10 mouse cellular contexts compared by ENCODE assay signal in genomic region chr8:11457981-11458836, GRCm38 (mm10). TPM values are rescaled to one million over a fixed set of nuclear protein-coding genes. Genes with fewer than 3 reads are reported as not detected.
DNase-seq lines count a peak whose midpoint lies in the region; ATAC-seq lines count a peak whose summit lies in the region.
"Had no signal": no experiment of that assay in that cellular context is flagged by ENCODE, and none has a peak within 500 bp of the region (broad histone marks: within the 10 kb centered on the region; RNA-seq: fewer than 3 reads in every experiment).

No protein-coding gene starts in this region.

- peaks cover 11% of the 10 kb centered on the region for H3K36me3 ChIP-seq in heart, embryonic 14.5 days (ENCODE audit: control insufficient read depth, insufficient read depth, low read length)
- no peaks in the 10 kb centered on the region for H3K36me3 ChIP-seq in heart, embryonic 11.5 days (ENCODE audit: control insufficient read depth, insufficient read depth, low read length)
- no peaks in the 10 kb centered on the region for H3K36me3 ChIP-seq in embryonic facial prominence, embryonic 12.5 days
- no peaks in the 10 kb centered on the region for H3K36me3 ChIP-seq in kidney, embryonic 16.5 days (ENCODE audit: insufficient read depth, low read length)
- 0 out of 2 replicates have a peak, but pooled peaks cover 6% of the 10 kb centered on the region for H3K36me3 ChIP-seq in macrophage (ENCODE audit: inconsistent target)
- no peaks in the 10 kb centered on the region for H3K36me3 ChIP-seq in hindbrain, embryonic 11.5 days (ENCODE audit: control insufficient read depth, insufficient read depth, low read length)

- H3K27ac ChIP-seq in heart, embryonic 14.5 days (replicated peaks in 1 of 2; ENCODE audit: control insufficient read depth in 1 of 2, insufficient read depth in 1 of 2, low read depth in 2 of 2, low read length in 2 of 2) = peak overlapping the region; percentile 43 to 66; a peak in 3 of 4 replicates
- H3K27ac ChIP-seq in heart, embryonic 11.5 days (ENCODE audit: low read depth, low read length) = no peak overlapping the region
- H3K27ac ChIP-seq in embryonic facial prominence, embryonic 12.5 days = 0 out of 2 replicates have a peak overlapping the region, but pooled peaks have one; percentile 47
- H3K27ac ChIP-seq in kidney, embryonic 16.5 days (ENCODE audit: low read length) = peak overlapping the region; percentile 89
- H3K27ac ChIP-seq in macrophage = 0 out of 2 replicates have a peak overlapping the region, but pooled peaks have one; percentile 7
- H3K27ac ChIP-seq in hindbrain, embryonic 11.5 days (ENCODE audit: low read depth, low read length) = no peak overlapping the region
- H3K27ac ChIP-seq: hindbrain, embryonic 14.5 days had no signal

- no peaks in the 10 kb centered on the region for H3K9me3 ChIP-seq in heart, embryonic 14.5 days (ENCODE audit: control insufficient read depth, low read length)
- no peaks in the 10 kb centered on the region for H3K9me3 ChIP-seq in heart, embryonic 11.5 days (replicated peaks; ENCODE audit: control insufficient read depth, low read length)
- H3K9me3 ChIP-seq in embryonic facial prominence, embryonic 12.5 days = no peaks in the 10 kb centered on the region
- no peaks in the 10 kb centered on the region for H3K9me3 ChIP-seq in kidney, embryonic 16.5 days (ENCODE audit: low read length)
- no peaks in the 10 kb centered on the region for H3K9me3 ChIP-seq in hindbrain, embryonic 11.5 days (ENCODE audit: control insufficient read depth, low read length)

- H3K79me2 ChIP-seq in macrophage (ENCODE audit: inconsistent target) = peaks cover 99% of the 10 kb centered on the region

- no peak for ATAC-seq in heart, embryonic 14.5 days (ENCODE audit: insufficient number of reproducible peaks, insufficient read depth, low FRiP score, low read depth)
- no peak for ATAC-seq in heart, embryonic 11.5 days (replicated peaks; ENCODE audit: insufficient number of reproducible peaks, low FRiP score, low TSS enrichment)
- no peak for ATAC-seq in embryonic facial prominence, embryonic 12.5 days (ENCODE audit: insufficient number of reproducible peaks, insufficient read depth, low FRiP score, low TSS enrichment)
- peak; percentile 55 for ATAC-seq in kidney, embryonic 16.5 days (ENCODE audit: low FRiP score, low TSS enrichment)
- no peak for ATAC-seq in hindbrain, embryonic 11.5 days (ENCODE audit: low FRiP score)

- WGBS in heart, embryonic 14.5 days = 34% methylated on average over 11 of the region's 12 CpGs
- 40% methylated on average over 11 of the region's 12 CpGs for WGBS in heart, embryonic 11.5 days (ENCODE audit: insufficient replicate concordance)
- WGBS in embryonic facial prominence, embryonic 12.5 days = 33% methylated on average over 12 of the region's 12 CpGs
- 22% methylated on average over 12 of the region's 12 CpGs for WGBS in kidney, embryonic 16.5 days
- 65% methylated on average over 11 of the region's 12 CpGs for WGBS in macrophage (ENCODE audit: missing documents)
- WGBS in hindbrain, embryonic 11.5 days = 50% methylated on average over 12 of the region's 12 CpGs

- no peak overlapping the region for H3K4me3 ChIP-seq in heart, embryonic 14.5 days (ENCODE audit: control insufficient read depth in 1 of 2, insufficient read depth in 1 of 2, low read depth in 1 of 2, low read length in 2 of 2)
- H3K4me3 ChIP-seq in heart, embryonic 11.5 days (ENCODE audit: low read depth, low read length) = no peak overlapping the region
- H3K4me3 ChIP-seq in embryonic facial prominence, embryonic 12.5 days = no peak overlapping the region
- no peak overlapping the region for H3K4me3 ChIP-seq in kidney, embryonic 16.5 days (ENCODE audit: low read length)
- no peak overlapping the region for H3K4me3 ChIP-seq in macrophage (ENCODE audit: inconsistent target)
- H3K4me3 ChIP-seq in hindbrain, embryonic 11.5 days (ENCODE audit: low read depth, low read length) = no peak overlapping the region

- H3K4me2 ChIP-seq in heart, embryonic 14.5 days (ENCODE audit: low read length) = no peak overlapping the region
- no peak overlapping the region for H3K4me2 ChIP-seq in heart, embryonic 11.5 days
- H3K4me2 ChIP-seq in embryonic facial prominence, embryonic 12.5 days (replicated peaks) = no peak overlapping the region
- 0 out of 2 replicates have a peak overlapping the region, but pooled peaks have one; percentile 10 for H3K4me2 ChIP-seq in kidney, embryonic 16.5 days (replicated peaks; ENCODE audit: low read depth, low read length)
- no peak overlapping the region for H3K4me2 ChIP-seq in hindbrain, embryonic 11.5 days (replicated peaks; ENCODE audit: low read depth, low read length)
- H3K4me2 ChIP-seq: hindbrain, embryonic 14.5 days had no signal

- H3K9ac ChIP-seq in heart, embryonic 14.5 days (ENCODE audit: low read length) = no peak overlapping the region
- no peak overlapping the region for H3K9ac ChIP-seq in heart, embryonic 11.5 days (ENCODE audit: low read depth, low read length)
- no peak overlapping the region for H3K9ac ChIP-seq in embryonic facial prominence, embryonic 12.5 days
- H3K9ac ChIP-seq in kidney, embryonic 16.5 days (replicated peaks; ENCODE audit: low read length) = peak overlapping the region; percentile 1; the same call in 1 of the 2 replicates
- H3K9ac ChIP-seq in hindbrain, embryonic 11.5 days (ENCODE audit: low read depth, low read length) = no peak overlapping the region
- H3K9ac ChIP-seq: hindbrain, embryonic 14.5 days had no signal

- H3K27me3 ChIP-seq in heart, embryonic 14.5 days (ENCODE audit: control insufficient read depth, insufficient read depth, low read length) = no peaks in the 10 kb centered on the region
- H3K27me3 ChIP-seq in heart, embryonic 11.5 days (ENCODE audit: control insufficient read depth, insufficient read depth, low read length) = no peaks in the 10 kb centered on the region
- H3K27me3 ChIP-seq in embryonic facial prominence, embryonic 12.5 days = 0 out of 2 replicates have a peak, but pooled peaks cover 6% of the 10 kb centered on the region
- H3K27me3 ChIP-seq in kidney, embryonic 16.5 days (ENCODE audit: insufficient read depth, low read length) = no peaks in the 10 kb centered on the region
- H3K27me3 ChIP-seq in hindbrain, embryonic 11.5 days (ENCODE audit: control insufficient read depth, insufficient read depth, low read length) = no peaks in the 10 kb centered on the region
- H3K27me3 ChIP-seq: Patski had no signal

- peaks cover 23 to 49% of the 10 kb centered on the region in 2 experiments for H3K4me1 ChIP-seq in heart, embryonic 14.5 days (ENCODE audit: control insufficient read depth in 2 of 2, insufficient read depth in 2 of 2, low read length in 2 of 2)
- H3K4me1 ChIP-seq in heart, embryonic 11.5 days (ENCODE audit: control insufficient read depth, insufficient read depth, low read length) = peaks cover 36% of the 10 kb centered on the region
- peaks cover 32% of the 10 kb centered on the region for H3K4me1 ChIP-seq in embryonic facial prominence, embryonic 12.5 days
- peaks cover 37% of the 10 kb centered on the region for H3K4me1 ChIP-seq in kidney, embryonic 16.5 days (ENCODE audit: insufficient read depth, low read length)
- H3K4me1 ChIP-seq in hindbrain, embryonic 11.5 days (replicated peaks; ENCODE audit: control insufficient read depth, insufficient read depth, low read length) = no peaks in the 10 kb centered on the region; the same call in 1 of the 2 replicates

- no peak for DNase-seq in T-cell, adult 2 months (ENCODE audit: low spot score)
- DNase-seq in neural tube, embryonic 10.5 days (ENCODE audit: extremely low spot score, low spot score) = no peak
- DNase-seq in hindbrain, embryonic 11.5 days (ENCODE audit: low spot score) = no peak

RNA-seq across cellular contexts. Expression of gene Rab20, which starts 20.3 kb away (rescaled TPM):
- polyA plus RNA-seq in heart, embryonic 14.5 days (2014; fragmentation: Nextera tagmentation; extraction: Ambion mirVana) = 39.3 and 39.7 TPM in 2 replicates
- polyA plus RNA-seq in heart, embryonic 11.5 days (2014; fragmentation: Nextera tagmentation; extraction: Ambion mirVana) = 20.9 and 25.4 TPM in 2 replicates
- polyA plus RNA-seq in embryonic facial prominence, embryonic 12.5 days (2016; fragmentation: Nextera tagmentation; extraction: Ambion mirVana) = 1.1 and 1.2 TPM in 2 replicates
- polyA plus RNA-seq in kidney, embryonic 16.5 days (2015; fragmentation: Nextera tagmentation; extraction: Ambion mirVana) = 30.6 and 37.3 TPM in 2 replicates
- total RNA-seq in macrophage (2018; cell fraction: chromatin; rRNA removed) = 100 to 1,000 TPM in 16 of 26 experiments, 10 to 100 TPM in 10; 27.6 to 226 (median 130) TPM
- total RNA-seq in macrophage (2018; cell fraction: cytosol; rRNA removed) = 100 to 1,000 TPM in 15 of 26 experiments, 10 to 100 TPM in 11; 37.4 to 240 (median 123) TPM
- total RNA-seq in macrophage (2018; cell fraction: nucleus; rRNA removed) = 100 to 1,000 TPM in 19 of 26 experiments, 10 to 100 TPM in 7; 23.3 to 210 (median 160) TPM
- polyA plus RNA-seq in macrophage (2018) = 31.9 to 52.1 TPM (median 35.7 TPM) in 3 replicates
- 0.83 and 1.3 TPM in 2 replicates for polyA plus RNA-seq in hindbrain, embryonic 11.5 days (2014; fragmentation: Nextera tagmentation; extraction: Ambion mirVana)

RNA-seq across cellular contexts. Expression of gene Naxd, which starts 39.1 kb away (rescaled TPM):
- polyA plus RNA-seq in heart, embryonic 14.5 days (2014; fragmentation: Nextera tagmentation; extraction: Ambion mirVana) = 74.5 and 82.8 TPM in 2 replicates
- polyA plus RNA-seq in heart, embryonic 11.5 days (2014; fragmentation: Nextera tagmentation; extraction: Ambion mirVana) = 72.0 and 75.8 TPM in 2 replicates
- polyA plus RNA-seq in embryonic facial prominence, embryonic 12.5 days (2016; fragmentation: Nextera tagmentation; extraction: Ambion mirVana) = 113 and 114 TPM in 2 replicates
- 125 and 132 TPM in 2 replicates for polyA plus RNA-seq in kidney, embryonic 16.5 days (2015; fragmentation: Nextera tagmentation; extraction: Ambion mirVana)
- 100 to 1,000 TPM in 4 of 26 experiments, 10 to 100 TPM in 22; 27.5 to 110 (median 70.6) TPM for total RNA-seq in macrophage (2018; cell fraction: chromatin; rRNA removed)
- 10 to 100 TPM; 24.7 to 46.5 (median 36.7) TPM for total RNA-seq in macrophage (2018; cell fraction: cytosol; rRNA removed)
- 10 to 100 TPM; 25.5 to 74.3 (median 54.0) TPM for total RNA-seq in macrophage (2018; cell fraction: nucleus; rRNA removed)
- polyA plus RNA-seq in macrophage (2018) = 30.7 to 40.1 TPM (median 32.9 TPM) in 3 replicates
- 105 and 108 TPM in 2 replicates for polyA plus RNA-seq in hindbrain, embryonic 11.5 days (2014; fragmentation: Nextera tagmentation; extraction: Ambion mirVana)

Comparison
In these comparisons a context has a peak if more than half of its experiments do, and no peak if none do; other contexts are left out.
1. H3K27ac ChIP-seq: peak in heart, embryonic 14.5 days (2 of 2), embryonic facial prominence, embryonic 12.5 days (single experiment), kidney, embryonic 16.5 days (single experiment) and macrophage (single experiment); none in heart, embryonic 11.5 days (single experiment) and hindbrain, embryonic 11.5 days (single experiment).